Mouse (Mus musculus) cerebellum, adult 11-12 months (tissue): ENCODE results near the gene Ctc1.

ENCODE experiments used
- DNase-seq: peaks from one replicate; pipeline ENCODE4 v3.0.0; 2022

Gene Ctc1

GRCm38 (mm10) chr11:69051771-69052170 lies 36.1 kb downstream of the Ctc1 start:
- DNase-seq = no peak

- no peak for DNase-seq
These were observed 37.2 kb downstream of the Ctc1 start for GRCm38 (mm10) chr11:69052824-69053421.

GRCm38 (mm10) chr11:69053848-69054247 lies 38.1 kb downstream of the Ctc1 start:
- DNase-seq = no peak

- DNase-seq = no peak
These were observed 42.6 kb downstream of the Ctc1 start for GRCm38 (mm10) chr11:69058265-69058664.

- DNase-seq = peak; percentile 33
These were observed 43.1 kb downstream of the Ctc1 start for GRCm38 (mm10) chr11:69058729-69059356.

- DNase-seq = peak; percentile 99
These were observed 43.8 kb downstream of the Ctc1 start, which contains the start of gene Borcs6 for GRCm38 (mm10) chr11:69059357-69059974. Gene Borcs6, plus strand, starts transcription at chr11:69059717.

- peak; percentile 75 for DNase-seq
These were observed 44.3 kb downstream of the Ctc1 start for GRCm38 (mm10) chr11:69059975-69060411.

- DNase-seq = peak; percentile 65
These were observed 44.9 kb downstream of the Ctc1 start for GRCm38 (mm10) chr11:69060448-69061254.

GRCm38 (mm10) chr11:69061255-69061912 lies 45.7 kb downstream of the Ctc1 start:
- peak; percentile 67 for DNase-seq

GRCm38 (mm10) chr11:69062194-69062760 lies 46.6 kb downstream of the Ctc1 start:
- peak; percentile 70 for DNase-seq

- peak; percentile 91 for DNase-seq
These were observed 47.1 kb downstream of the Ctc1 start for GRCm38 (mm10) chr11:69062761-69063224.

- peak; percentile 69 for DNase-seq
These were observed 47.9 kb downstream of the Ctc1 start for GRCm38 (mm10) chr11:69063413-69064201.

GRCm38 (mm10) chr11:69064259-69065133 lies 48.8 kb downstream of the Ctc1 start:
- peak; percentile 41 for DNase-seq

GRCm38 (mm10) chr11:69065394-69065925 lies 49.7 kb downstream of the Ctc1 start:
- peak; percentile 52 for DNase-seq

- peak; percentile 82 for DNase-seq
These were observed 50.6 kb downstream of the Ctc1 start for GRCm38 (mm10) chr11:69066163-69066861.

- DNase-seq = peak; percentile 87
These were observed 51.2 kb downstream of the Ctc1 start for GRCm38 (mm10) chr11:69066956-69067355.

- peak; percentile 56 for DNase-seq
These were observed 51.9 kb downstream of the Ctc1 start for GRCm38 (mm10) chr11:69067601-69068000.

- no peak for DNase-seq
These were observed 54.4 kb downstream of the Ctc1 start for GRCm38 (mm10) chr11:69070093-69070492.

GRCm38 (mm10) chr11:69070590-69071222 lies 55.0 kb downstream of the Ctc1 start, which contains the start of gene Tmem107:
Gene Tmem107, plus strand, starts transcription at chr11:69070806.
- DNase-seq = peak; percentile 94
